Mouse (Mus musculus) embryo, embryonic 10 days (tissue): Measurements from ENCODE around the gene Poln.

Experiments
- DNase-seq: peaks from one replicate; pipeline ENCODE4 v3.0.0-alpha.2; 2015; ENCODE audit warnings: low spot score

Poln gene

DNA sequence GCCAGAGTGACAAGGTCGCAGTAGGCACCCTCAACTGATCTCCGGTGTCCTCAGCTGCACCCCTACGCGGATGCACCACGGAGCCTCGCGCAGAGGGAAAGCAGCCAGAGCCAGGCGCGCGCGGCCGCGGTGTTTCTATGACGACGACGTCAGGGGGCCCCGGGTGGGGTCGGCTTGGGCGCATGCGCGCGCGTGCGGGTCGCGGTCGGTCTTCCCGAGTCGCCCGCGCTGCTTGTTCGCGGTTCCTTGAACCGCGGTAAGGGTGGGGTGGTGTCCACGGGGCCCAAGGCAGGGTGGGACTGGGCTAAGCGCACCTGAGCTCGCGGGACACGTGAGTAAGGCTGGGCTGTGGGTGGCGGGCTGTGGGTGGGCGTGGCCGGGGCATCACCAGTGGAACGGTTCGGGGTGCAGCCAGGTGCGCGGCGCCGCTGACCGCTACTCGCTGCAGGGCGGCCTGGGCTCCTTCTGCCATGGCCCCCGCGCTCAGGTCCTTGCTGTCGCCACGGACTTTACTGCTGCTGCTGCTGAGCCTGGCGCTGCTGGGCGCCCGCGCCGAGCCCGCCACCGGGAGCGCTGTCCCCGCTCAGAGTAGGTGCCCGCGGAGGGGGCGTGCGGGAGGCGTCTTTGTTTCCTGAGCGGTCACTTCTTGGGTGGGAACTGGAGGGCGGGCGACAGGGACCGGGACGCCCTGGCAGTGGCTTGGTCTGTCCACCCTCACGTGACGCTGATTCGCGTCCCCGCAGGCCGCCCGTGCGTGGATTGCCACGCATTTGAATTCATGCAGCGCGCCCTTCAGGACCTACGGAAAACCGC lies 185.7 kb downstream of the Poln start, which contains the start of gene Gm1673:
Gm1673 (plus strand) TSS at position 125 of the 813 bp plus-strand sequence.
- peak; percentile 92 for DNase-seq

DNA sequence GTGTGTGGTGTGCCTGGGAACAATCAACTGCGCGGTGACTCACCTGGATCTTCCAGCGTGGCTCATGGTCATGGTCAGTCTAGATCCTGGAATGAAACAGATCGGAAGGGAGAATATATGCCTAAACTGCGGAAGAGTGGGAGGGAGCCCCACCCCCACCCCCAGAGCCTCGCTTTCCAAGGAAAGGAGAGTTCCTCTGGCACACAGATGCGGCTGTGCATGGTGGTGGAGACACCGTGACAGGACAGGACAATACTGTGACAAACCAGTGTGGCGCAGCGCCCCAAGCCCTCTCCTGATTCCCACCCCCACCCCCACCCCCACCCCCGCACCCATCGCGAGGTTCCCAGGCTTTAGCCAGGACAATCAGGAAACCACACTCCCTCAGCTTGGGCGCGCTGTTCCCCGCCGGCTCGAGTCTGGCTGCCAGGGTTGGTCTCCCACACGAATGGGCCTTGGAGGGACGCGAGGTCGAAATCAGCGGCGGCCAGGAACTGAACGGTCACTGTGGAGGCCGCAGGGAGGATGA lies 186.5 kb downstream of the Poln start:
- no peak for DNase-seq

DNA sequence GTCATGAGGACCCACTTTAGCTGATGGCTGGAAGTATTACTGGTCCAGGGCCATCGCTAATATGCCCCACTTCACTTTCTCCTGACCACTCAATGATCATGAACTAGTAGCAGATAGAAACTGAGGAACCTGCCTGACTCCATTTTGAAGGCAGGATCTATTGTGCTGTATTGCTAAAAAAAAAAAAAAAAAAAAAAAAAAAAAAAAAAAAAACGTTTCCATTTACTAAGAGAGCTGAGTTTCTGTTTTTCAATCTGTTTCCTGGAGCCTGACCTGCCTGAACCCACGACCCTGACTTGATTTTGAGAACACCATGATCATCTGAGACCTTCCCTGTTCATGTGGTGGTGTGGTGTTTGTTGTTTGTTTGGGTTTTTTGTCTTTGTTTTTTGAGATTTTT lies 193.0 kb downstream of the Poln start:
- no peak for DNase-seq

DNA sequence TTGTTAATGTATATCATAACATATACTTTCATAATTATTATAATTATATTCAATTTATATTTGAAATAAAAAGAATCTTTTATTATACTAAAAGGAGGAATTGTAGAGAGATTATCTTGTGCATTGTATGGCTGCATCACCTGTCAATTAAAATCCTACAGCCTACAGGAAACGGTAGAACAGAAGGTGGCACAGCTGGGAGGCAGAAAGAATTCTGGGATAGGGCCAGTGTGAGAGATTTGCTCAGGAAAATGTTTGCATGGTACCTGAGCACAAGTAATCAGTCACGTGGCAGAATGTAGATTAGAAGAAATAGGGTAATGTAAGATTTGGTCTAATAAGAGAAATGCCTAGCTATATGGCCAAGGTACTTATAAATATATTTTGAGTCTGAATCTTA lies 194.5 kb downstream of the Poln start:
- DNase-seq = no peak

DNA sequence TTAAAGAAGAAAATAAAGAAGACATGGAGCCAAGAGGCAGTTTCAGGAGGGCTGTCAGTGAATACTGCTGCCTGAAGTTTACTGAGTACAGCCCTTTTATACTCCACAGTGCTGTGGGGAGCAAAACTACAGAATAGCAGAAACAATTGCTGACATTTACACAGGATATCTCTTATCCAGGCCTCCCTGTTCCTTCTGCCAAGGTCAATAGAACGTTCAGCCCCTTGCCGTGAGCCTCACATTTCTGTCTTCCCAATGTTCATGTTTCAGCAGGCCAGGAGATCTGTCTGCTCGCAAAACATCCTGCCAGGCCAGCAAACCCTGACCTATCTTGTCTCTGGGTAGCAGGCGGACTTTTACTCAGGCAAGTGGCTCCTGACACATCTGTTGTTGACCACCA lies 209.9 kb downstream of the Poln start:
- DNase-seq = no peak
